Mouse (Mus musculus) urinary bladder, postnatal 4 days (tissue): Measurements from ENCODE around the gene Mast3.
A peak's percentile ranks its signal among the peaks of the same experiment; 100 is the strongest.

Experiments used
- DNase-seq, 2 experiments: peaks; one replicate each; pipeline ENCODE4 v3.0.0; 2021 to 2022; ENCODE audit warnings: low spot score in 2 of 2

Gene Mast3

DNA sequence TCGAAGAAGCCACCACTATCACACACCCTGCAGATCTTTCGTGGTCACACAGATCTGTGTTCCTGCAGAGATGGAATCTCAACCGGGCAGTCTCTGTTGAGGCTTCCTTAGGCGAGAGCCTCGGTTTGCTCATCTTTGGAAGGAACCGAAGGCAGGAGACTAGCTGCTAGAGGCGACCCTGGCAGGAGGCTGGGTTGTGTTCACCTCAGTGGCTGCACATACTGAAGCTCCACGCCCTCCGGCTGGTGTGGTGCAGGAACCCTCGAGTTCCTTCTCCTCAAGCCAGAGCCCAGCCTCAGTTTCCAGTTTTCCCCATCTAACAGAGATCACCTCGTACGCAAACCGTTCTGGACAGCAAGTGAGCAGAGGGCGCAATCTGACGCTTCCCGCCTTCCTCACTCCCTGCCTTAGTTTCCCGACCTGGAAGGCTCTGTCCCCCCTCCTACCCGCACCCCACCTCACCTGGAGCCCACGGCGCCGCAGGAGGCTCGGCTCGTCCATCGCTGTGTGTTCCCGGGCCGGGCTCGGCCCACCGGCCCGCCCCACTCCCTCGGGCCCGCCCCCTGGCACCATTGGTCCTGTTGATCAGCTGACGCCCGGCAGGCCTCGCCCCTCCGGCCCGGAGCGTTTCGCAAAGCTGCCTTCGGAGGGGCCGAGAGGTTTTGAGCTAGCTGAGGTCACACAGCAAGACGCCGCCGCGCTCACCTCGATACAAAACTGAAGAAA is at the start of gene Mast3:
TSS of gene Mast3 (minus strand) at position 574 of the 726 bp plus-strand sequence.
- peak; percentile 80 to 89 for DNase-seq

- DNase-seq: no peak
These were observed 49.0 kb upstream of the Mast3 start for GRCm38 (mm10) chr8:70853863-70854262.

- DNase-seq: no peak
These were observed 47.9 kb upstream of the Mast3 start for GRCm38 (mm10) chr8:70852595-70853231.

DNA sequence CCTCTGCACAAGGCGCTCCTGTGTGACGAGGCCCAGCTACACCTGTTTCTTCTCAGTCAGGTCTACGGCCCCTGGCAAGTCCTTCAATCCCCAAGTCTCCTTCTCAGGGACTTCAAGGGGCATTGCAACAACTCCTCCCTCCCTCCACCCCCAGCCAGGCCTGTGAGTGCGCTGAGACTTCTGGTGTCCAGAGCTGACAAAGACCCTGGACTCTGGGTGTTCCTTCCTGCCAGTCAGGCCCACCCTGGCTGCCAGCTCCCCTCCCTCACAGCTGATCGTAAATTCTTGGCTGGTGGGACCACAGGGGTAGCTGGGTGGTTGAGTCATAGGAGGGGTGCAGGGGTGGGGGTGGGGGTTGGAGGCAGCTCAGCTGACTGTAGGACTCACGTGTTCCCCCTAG is 47.0 kb upstream of the Mast3 start:
- no peak for DNase-seq

- no peak for DNase-seq
These were observed 46.1 kb upstream of the Mast3 start for GRCm38 (mm10) chr8:70850947-70851346.

DNA sequence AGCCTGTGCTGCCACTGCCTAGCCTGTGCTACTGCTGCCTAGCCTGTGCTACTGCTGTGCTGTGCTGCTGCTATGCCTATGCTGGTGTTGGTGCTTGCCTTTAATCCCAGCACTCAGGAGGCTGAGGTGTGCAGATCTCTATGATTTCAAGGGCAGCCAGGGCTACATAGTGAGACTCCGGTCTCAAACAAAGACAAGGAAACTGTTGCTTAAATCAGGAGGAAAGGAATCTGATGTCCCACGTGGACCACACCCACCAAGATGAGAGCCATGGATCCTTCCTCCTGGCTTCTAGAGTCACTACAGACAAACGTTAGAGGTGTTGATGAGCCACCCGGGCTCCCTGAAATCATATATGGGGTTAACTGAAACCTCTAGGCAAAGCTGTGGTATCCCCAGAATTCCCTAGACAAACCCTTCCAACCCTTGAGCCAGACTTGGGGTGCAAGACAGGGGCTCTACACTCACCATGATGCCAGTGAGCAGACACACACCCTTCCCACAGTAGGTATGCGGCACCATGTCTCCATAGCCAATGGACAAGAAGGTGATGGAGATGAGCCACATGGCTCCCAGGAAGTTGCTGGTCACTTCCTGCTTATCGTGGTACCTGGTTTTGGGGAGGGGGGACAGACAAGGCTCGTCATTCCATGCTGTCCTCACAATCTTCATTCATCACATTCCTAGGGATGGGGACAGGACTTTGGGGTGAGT is 45.4 kb upstream of the Mast3 start:
- no peak for DNase-seq

- DNase-seq: no peak
These were observed 44.6 kb upstream of the Mast3 start for GRCm38 (mm10) chr8:70849333-70849990.

- no peak for DNase-seq
These were observed 41.7 kb upstream of the Mast3 start for GRCm38 (mm10) chr8:70846371-70847154.

DNA sequence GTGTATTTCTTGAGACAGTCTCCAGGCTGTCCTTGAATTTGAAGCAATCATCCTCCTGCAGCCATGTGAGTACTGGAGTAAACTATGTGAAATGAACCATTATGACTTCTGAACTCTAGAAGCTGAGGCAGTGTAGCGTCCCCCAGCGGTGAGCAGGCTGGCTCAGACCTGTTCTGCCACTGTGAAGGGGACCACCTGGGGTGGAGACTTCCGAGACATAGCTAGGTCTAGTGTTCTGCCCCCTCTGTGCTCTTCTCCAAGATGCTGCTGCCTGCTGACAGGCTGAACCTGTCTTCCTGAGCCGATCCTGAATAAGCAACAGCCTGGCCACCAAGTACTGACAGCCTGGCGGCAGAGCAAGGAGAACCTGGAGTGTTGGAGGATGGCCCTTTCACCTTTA is 40.3 kb upstream of the Mast3 start:
- DNase-seq: no peak

DNA sequence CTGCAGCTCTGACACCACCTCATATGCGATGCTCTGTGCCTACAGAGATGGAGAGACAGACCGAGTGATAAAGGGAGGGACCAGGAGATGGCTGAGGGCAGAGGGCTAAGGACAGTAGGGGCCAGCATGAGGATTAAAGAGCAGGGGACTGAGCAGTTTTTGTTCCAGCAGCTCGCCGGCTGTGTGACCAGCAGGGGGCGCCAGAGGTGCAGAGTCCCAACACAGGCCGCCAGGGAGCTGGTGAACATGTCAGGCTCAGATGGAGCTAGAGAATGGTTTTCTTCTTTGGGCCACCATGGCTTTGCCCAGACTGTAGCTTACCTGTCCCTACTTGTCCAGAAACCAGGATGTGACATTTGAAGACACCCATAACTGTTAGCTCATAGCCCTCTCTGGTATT is 39.7 kb upstream of the Mast3 start:
- peak; percentile 81 to 95 for DNase-seq

DNA sequence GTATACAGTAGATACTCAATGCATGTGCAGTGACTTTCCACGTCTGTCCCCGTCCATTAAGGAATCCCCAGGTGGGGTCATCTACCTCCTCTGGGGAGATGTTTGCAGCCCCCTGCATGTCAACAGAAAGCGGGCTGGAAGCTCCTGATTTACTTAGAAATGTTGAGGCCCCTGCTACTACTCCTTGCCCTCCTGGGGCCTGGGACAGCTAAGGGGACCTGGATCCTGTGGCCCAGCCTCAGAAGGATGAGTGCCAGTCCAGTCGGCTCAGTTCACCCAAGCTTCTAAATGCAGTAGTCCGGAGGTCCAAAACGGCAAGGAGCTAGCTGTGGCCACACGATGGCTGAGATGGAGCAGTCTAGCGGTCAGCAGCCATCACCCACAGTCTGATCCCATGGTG is 39.1 kb upstream of the Mast3 start:
- DNase-seq: no peak

GRCm38 (mm10) chr8:70843214-70843773 is 38.4 kb upstream of the Mast3 start:
- DNase-seq: no peak

DNA sequence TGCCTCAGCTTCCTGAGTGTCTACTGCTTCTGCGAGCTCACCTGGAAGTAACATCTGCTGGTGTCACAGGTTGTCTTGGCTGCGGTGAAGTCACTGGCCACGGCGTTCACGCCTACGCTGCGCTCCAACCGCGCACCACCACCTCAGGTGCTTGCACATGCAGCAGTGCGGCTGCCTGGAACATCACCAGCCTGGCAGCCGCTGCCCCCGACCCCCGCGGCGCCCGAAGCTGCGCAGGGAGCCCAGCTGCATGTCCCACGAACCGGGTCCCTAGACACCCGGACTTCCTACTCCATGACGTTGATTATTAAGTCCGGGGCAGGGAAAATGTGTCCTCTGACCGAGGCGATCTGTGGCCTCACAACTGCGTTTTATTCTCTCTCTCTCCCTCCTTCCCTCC is 37.6 kb upstream of the Mast3 start:
- DNase-seq: no peak

DNA sequence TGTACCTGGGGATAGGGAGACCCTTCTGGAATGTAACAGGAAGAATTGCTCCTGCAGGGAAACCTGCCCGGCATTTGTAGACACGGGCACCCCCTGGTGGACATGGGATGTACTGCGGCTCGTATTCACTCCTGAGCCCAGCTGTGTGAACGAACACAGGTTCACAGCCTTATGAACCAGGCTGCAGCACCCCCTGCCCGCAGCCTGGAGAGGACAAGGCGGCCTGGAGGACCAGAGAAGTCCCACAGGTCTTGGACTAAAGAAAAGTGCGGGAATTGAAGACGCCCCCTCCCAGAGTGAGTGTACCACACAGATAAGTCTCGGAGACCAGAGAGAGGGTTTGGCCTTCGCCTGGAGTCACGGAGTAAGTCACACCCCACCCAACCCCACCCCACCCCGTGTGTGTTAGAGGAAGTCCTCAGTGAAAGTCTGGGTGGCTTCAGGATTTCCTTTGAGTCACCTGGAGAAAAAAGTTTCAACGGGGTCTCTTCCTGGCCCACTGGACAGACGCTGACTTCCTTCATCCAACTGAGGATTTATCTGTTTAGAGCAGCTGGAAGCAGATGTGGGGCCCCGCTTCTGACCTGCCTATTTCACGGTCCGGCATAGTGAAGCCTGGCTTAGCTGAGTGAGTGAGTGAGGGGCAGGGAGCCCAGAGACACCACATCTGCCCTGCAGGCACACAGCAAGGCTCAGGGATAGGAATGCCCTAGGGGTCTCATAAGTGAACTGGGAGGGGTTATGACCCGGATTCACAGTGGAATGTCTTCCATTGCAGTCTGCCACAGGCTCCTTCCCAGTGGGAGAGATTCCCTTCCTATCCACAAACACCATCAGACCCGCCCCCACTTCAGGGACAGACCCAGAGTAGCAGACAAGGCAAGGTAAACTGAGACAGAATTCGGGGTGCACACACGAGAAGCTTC is 36.6 kb upstream of the Mast3 start:
- DNase-seq: peak; percentile 81 to 92

DNA sequence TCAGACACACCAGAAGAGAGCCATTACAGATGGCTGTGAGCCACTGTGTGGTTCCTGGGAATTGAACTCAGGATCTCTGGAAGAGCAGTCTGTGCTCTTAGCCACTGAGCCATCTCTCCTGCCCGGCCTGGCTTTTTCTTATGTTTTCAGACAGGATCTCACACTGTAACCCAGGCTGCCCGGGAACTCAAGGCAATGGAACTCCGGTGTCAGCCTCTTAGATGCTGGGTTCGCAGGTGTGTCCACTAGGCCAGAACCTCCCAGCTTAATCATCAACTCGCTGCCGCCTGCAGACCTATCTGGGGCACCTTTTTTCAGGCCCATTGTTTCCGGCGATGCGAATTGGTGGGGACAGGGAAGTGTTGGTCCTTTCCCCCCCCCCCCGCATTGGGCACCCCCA is 35.7 kb upstream of the Mast3 start:
- DNase-seq: no peak

- peak; percentile 99 for DNase-seq
These were observed 34.8 kb upstream of the Mast3 start, which contains the start of gene Arrdc2 for GRCm38 (mm10) chr8:70839408-70840351. Gene Arrdc2, minus strand, starts transcription at chr8:70839720.

GRCm38 (mm10) chr8:70838654-70839407 is 34.0 kb upstream of the Mast3 start:
- no peak for DNase-seq

DNA sequence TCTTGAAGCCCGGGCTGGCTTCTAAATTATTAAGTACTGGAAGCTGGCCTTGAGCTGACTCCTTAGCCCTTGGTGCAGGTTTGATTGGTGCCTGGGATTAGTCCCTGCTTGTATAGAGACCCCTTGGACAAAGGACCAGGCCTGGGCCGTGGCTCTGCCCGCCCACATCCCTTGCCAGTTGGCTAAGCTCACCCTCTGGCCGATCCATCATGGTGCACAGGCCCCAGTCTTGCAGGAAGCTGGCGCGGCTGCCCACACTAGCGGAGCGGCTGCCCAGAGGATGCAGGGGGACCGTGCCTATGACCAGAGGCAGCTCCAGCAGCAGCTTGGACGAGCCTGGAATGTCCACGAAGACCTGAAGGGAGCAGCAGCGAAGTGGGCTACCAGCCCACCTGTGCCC is 31.8 kb upstream of the Mast3 start:
- DNase-seq: no peak
